Mouse (Mus musculus): ENCODE measurements around the gene Wwc2.

Gene Wwc2

GRCm38 (mm10) chr8:47786323-47786722 is 204.4 kb downstream of the Wwc2 start:
- DNase-seq (ENCODE audit: low spot score): no peak

DNA sequence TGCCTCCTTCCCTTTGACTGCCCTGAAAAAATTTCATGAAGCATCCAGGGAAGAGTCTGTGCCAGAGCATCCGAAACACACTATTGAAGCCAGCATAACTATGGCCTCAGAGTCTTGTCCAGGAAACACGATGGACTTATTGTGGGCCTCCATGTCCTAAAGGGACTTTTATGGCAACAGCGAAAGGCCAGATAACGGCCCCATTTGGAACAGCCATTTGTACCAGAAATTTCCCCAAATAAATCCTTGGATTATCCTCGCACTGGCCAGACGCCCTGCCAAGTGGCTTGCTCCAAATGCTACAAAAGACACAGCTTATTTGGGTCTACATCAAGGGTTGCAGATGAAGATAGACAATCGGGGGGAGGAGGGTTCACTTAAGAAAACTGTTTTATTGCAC is 206.3 kb downstream of the Wwc2 start:
- DNase-seq (ENCODE audit: low spot score): no peak

GRCm38 (mm10) chr8:47783944-47784343 is 206.8 kb downstream of the Wwc2 start:
- no peak for DNase-seq (ENCODE audit: low spot score)

DNA sequence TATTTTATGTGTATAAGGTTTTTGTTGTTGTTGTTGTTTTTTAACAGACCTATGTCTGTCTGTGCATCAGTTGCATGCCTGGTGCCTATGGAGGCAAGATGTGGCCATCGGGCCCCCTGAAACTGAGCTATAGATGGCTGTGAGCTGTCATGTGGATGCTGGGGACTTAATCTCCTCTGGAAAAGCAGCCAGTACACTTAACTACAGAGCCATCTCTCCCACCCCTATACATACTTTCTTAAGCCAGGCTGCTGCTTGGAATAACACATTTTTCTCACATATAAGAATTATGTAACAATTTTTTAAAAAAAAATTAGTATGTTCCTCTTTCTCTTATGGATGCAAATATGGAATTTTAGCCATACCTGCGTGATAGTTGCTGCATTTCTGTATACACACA is 207.2 kb downstream of the Wwc2 start:
- DNase-seq (ENCODE audit: low spot score): no peak

DNA sequence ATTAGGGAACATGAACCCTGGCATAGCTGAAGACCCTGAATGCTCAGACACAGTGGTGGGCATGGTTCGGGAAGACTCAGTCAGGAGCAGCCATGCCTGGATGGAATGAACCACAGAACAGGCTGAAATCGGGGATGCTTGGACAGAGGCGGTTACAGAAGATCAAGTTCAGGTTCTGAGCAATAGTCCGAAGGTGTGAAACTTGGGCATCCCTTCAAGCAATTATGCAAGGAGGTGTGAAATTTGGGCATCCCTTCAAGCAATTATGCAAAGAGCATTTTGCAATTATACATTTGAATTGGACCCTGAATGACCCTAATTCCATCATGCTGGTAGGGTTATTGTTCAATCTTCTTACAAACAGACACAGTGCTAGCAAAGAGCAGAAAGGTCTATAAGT is 208.8 kb downstream of the Wwc2 start:
- no peak for DNase-seq (ENCODE audit: low spot score)

- DNase-seq (ENCODE audit: low spot score): no peak
These were observed 211.1 kb downstream of the Wwc2 start for GRCm38 (mm10) chr8:47779589-47779988.

DNA sequence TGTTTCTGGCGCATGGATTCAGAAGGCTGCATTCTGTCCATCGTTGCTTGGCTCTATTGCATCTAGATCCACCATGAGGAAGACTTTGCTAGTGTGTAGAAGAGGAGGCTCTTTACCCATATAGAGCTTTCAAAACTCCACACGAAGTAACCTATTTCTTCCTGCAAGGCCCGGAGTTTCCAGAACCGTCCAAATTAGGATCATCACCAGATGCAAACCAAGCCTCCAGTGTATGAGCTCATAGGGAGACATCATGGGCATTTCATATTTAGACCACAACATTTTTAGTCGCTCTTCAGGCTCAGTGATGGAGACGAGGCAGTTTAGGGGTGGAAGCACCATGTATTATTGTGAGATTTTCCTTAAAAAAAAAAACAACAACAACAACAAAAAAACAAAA is 213.3 kb downstream of the Wwc2 start:
- no peak for DNase-seq (ENCODE audit: low spot score)
